Mouse (Mus musculus): ENCODE measurements around the gene Krt19.

- TF ChIP-seq POLR2AphosphoS2 (IDR thresholded peaks at IDR 0.05; ENCODE audit: insufficient read length, low read depth) = no peak
- no peak for TF ChIP-seq POLR2A (IDR thresholded peaks at IDR 0.05; ENCODE audit: insufficient read length, low read depth)
These were observed 19.6 kb upstream of the Krt19 start for GRCm38 (mm10) chr11:100168071-100168470.
